Mouse (Mus musculus) bone marrow, adult 2 months (tissue): ENCODE data around the gene 4930442H23Rik. TPM values are rescaled to one million over a fixed set of nuclear protein-coding genes. Genes with fewer than 3 reads are reported as not detected.

Experiments used
- H3K27ac ChIP-seq: fragments of 200-500 bp; 2 replicates; pipeline ENCODE4 v1.5.1; 2012; ENCODE audit warnings: low read depth, mild to moderate bottlenecking, control low read depth, inconsistent platforms, low read length; ENCODE audit not compliant: control insufficient read depth, poor library complexity, insufficient read depth
- H3K4me1 ChIP-seq: fragments of 200-500 bp; 2 replicates; pipeline ENCODE4 v1.6.1; 2011; ENCODE audit warnings: low read length; ENCODE audit not compliant: control insufficient read depth, insufficient read depth
- H3K4me3 ChIP-seq: fragments of 200-500 bp; replicated peaks from 2 replicates; pipeline ENCODE3; 2011; ENCODE audit warnings: mild to moderate bottlenecking, low read depth, low read length, control low read depth; ENCODE audit not compliant: control insufficient read depth
- CTCF ChIP-seq: fragments of 200-500 bp; IDR thresholded peaks from 2 replicates; pipeline ENCODE4 v1.5.1; 2011; ENCODE audit warnings: low read length, control low read depth; ENCODE audit not compliant: control insufficient read depth, insufficient read depth
- POLR2A ChIP-seq: fragments of 200-500 bp; IDR thresholded peaks from 2 replicates; pipeline ENCODE4 v1.6.1; 2011; ENCODE audit warnings: low read depth, mild to moderate bottlenecking, control low read depth, low read length, borderline replicate concordance; ENCODE audit not compliant: control insufficient read depth
- WGBS: fragments of 180-500 bp; shearing (Covaris S2); methylation state at CpG from one replicate; pipeline ENCODE4 v1.1.7; 2018; 5-methylcytosine and 5-hydroxymethylcytosine counted together
- polyA plus RNA-seq: library from polyadenylated mRNA; stranded (reverse); fragments of >200 nt; gene quantifications from 2 replicates; pipeline ENCODE4 v1.2.4, GENCODE M21; 2011; ENCODE audit warnings: low replicate concordance; ENCODE audit not compliant: missing spikeins, insufficient read depth, insufficient read length

Gene 4930442H23Rik
- polyA plus RNA-seq, 1 experiment: not detected

DNA sequence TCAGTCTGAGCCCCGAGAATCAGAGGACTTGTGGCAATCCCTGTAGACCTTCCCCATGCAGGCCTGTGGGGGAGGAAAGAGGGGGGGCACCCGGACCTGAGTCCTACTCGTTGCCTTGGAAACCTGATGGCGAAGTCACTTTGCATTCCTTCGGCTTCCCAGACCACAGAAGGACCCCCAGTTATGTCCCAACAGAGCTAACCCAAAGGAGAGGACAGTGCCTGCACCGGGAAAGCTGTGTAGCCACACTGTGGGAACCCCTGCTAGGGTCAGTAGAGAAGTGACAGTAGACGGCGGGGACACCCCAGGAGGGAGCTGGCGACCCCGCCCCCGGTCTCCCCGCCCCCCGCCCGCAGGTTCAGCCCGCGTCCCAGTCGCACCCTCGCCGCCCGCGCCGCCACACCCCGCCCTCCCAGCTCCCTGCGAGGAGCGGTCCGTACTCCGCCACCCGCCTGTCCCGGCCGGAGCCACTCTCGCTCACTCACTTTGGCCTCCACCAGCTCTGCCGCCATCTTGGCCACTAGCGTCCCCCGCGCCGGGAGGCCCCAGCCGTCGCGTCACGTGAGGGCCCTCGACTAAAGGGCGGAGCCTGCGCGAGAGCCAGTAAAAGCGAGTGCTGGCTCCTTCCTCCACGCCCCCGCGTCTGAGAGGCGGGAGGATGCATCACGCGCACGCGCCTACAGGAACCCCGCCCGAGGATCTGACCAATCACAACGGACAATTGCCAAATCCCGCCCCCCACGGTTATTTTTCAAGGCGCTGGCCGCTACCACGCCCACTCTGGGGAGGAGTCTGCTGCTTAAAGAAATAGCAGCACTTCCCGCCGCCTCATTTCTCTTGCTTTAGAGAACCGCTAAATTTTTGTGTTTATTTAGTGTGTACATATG, 16.2 kb downstream of the 4930442H23Rik start, which contains the start of gene Pias4:
TSS of gene Pias4 (minus strand) at position 724 of the 887 bp plus-strand sequence.
- Histone ChIP-seq H3K27ac (peak within 1 kb of the TSS; percentile 85), H3K4me3 (peak within 1 kb of the TSS; percentile 68), H3K4me1 (peaks cover 2% of the 10 kb centered on the region)
- TF ChIP-seq CTCF: no peak
- TF ChIP-seq POLR2A: peak; percentile 92
- under 1% methylated on average over 64 of the region's 64 CpGs for WGBS

DNA sequence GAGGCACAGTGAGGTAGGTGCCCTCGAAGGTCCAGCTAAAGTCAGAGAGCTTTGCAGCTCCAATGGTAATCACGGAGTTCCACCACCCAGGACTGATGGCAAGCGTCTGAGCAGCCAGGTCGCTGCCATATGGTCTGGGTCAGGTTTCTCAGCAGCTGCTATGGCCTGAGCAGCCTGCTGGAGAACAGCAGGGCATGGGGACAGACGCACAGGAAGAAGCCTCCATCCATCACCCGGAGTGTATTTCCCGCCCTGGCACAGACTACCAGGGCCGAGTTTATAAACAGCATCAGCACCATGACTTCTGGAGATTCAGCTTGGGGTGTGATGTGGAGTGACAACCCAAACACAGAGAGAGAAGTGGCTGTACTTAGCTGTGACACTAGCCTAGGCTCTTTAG, 18.5 kb downstream of the 4930442H23Rik start:
- TF ChIP-seq CTCF (no peak), POLR2A (no peak)
- H3K4me1 ChIP-seq: peaks cover 2% of the 10 kb centered on the region
- WGBS: 89% methylated on average over 8 of the region's 8 CpGs
- no peak overlapping the region for H3K4me3 ChIP-seq
- H3K27ac ChIP-seq: no peak overlapping the region

DNA sequence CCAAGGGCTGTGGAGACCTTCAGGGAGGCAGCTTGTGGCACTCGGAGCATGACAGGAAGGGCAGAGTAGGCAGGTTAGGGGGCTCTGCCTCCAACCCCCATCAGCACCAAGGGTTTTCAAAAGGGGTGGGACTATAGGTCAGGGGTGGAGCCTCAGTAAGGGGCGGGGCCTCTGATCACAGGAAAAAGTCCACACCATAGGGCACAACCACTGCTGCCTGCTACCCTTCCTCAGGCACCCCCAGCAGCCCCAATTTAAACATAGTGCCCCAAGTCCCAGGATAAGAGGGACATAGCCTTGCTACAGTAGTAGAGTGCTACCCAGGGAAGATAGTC, 21.4 kb downstream of the 4930442H23Rik start:
- WGBS: 36% methylated on average over 2 of the region's 2 CpGs
- TF ChIP-seq POLR2A (no peak), CTCF (no peak)
- Histone ChIP-seq H3K27ac (peak overlapping the region; percentile 55; the same call in 1 of the 2 replicates), H3K4me1 (peaks cover 2% of the 10 kb centered on the region), H3K4me3 (no peak overlapping the region)

DNA sequence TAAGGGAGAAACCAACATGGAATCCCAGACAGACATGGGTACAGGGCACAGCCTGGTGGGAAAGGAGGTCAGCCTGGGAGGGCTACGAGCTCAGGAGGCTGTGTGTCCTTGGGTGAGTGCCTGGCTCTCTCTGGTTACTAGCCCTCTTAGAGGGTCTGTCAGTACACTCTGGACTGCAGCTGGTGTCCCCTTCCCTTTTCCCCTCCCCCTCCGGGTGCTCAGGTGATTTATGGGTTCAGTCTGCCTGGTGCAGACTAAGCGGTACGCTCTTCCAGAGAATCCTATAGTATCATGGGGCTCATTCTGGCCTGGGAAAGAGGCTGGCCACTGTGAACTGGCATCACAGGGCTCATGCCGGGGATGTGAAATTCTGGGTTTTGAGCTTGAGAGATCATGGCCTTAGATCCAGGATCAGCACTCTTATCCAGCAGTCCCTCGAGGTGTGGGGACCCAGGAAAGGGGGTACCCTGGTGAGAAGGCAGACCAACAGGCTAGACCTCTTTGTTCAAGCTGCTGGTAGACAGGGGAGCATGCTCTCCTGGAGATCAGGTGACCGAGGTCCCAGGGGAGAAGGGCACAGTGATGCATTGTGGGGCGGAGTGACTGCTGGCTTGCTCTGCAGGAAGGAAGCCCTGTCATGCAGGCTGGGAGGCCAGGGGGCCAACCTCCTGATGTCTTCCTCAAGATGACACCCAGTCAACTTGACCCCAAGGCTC, 21.9 kb downstream of the 4930442H23Rik start:
- Histone ChIP-seq H3K27ac (0 out of 2 replicates have a peak overlapping the region, but pooled peaks have one; percentile 55), H3K4me1 (peaks cover 2% of the 10 kb centered on the region), H3K4me3 (no peak overlapping the region)
- 67% methylated on average over 8 of the region's 8 CpGs for WGBS
- TF ChIP-seq CTCF: no peak
- no peak for TF ChIP-seq POLR2A

DNA sequence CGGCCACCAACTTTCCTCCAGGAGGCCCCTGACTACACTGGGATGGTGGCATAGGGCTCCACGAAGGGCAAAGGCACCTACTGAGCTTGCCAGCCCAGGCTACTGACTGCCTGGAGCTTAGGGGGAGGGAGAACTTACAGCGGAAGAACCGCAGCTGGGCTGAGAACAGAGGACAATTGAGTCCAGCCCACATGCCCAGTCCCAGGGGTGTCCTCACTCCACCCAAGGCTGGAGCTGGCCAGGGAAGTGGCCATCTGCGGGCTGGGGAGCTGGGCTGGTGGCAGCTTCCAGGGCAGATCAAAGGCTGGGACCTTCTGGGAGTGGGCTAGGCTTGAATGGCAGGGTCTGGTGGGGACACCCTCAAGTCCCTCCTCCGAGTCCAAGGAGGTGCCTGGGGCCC, 28.9 kb downstream of the 4930442H23Rik start:
- Histone ChIP-seq H3K27ac (no peak overlapping the region), H3K4me3 (no peak overlapping the region), H3K4me1 (no peaks in the 10 kb centered on the region)
- 88% methylated on average over 6 of the region's 6 CpGs for WGBS
- TF ChIP-seq POLR2A (no peak), CTCF (no peak)

DNA sequence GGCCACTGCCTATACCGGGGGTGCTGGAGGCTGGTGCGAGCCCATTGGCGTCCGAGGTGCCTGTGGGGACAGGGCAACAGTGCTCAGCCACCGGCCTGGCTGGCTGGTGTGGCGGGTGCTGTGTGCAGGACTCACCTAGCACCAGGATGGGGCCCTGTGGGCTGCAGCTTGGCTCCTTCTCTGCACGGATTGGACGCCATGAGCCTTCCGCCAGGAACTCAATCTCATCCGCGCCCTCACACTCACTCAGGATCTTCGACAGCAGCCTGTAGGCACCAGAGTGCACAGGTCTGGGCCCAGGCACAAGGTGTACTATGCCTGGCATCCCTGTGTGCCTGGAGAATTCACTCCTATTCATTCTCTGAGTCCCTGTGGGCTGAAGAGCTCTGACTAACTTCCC, 29.3 kb downstream of the 4930442H23Rik start:
- Histone ChIP-seq H3K4me3 (no peak overlapping the region), H3K4me1 (no peaks in the 10 kb centered on the region), H3K27ac (no peak overlapping the region)
- TF ChIP-seq CTCF (no peak), POLR2A (no peak)
- 94% methylated on average over 12 of the region's 12 CpGs for WGBS

DNA sequence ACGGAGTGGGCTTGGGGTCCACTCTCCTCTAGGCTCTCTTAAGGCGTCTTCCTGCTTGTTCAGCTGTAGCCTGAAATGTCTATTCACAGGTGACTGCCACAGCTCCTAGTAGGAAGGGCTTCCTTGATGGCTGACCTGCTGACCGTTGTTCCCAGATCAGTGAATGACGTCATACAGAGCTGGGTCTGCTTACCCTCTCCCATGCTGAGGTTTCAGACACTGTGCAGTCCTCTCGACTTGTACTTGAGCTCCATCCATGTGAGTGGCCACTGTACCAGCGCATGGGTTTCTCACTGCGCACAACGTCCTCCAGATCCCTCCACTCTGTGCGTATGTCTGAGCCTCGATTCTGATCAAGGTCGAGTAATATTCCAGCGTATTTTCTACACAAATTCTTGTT, 31.0 kb downstream of the 4930442H23Rik start:
- Histone ChIP-seq H3K4me3 (no peak overlapping the region), H3K27ac (no peak overlapping the region), H3K4me1 (no peaks in the 10 kb centered on the region)
- WGBS: 71% methylated on average over 12 of the region's 12 CpGs
- TF ChIP-seq POLR2A: no peak
- no peak for TF ChIP-seq CTCF

DNA sequence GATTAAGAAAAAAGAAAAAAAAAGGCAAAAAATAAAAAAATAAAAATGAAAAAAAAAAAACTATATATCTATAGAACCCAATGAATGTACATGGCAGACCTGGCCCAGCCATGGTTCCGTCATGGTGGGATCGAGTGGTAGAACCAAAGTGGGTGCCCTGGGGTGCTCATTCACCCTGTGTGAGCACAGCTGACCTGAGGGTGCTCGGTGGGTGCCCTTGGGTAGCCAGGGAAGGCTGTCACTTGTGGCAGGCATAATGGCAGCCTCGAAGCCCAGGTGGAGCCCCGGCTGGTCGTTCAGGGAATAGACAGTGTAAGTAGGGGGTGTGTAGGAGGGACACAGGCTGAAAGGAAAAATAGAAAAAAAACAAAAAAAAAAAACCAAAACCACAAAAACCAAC, 32.4 kb downstream of the 4930442H23Rik start:
- TF ChIP-seq CTCF (no peak), POLR2A (no peak)
- 60% methylated on average over 6 of the region's 6 CpGs for WGBS
- H3K4me1 ChIP-seq: no peaks in the 10 kb centered on the region

DNA sequence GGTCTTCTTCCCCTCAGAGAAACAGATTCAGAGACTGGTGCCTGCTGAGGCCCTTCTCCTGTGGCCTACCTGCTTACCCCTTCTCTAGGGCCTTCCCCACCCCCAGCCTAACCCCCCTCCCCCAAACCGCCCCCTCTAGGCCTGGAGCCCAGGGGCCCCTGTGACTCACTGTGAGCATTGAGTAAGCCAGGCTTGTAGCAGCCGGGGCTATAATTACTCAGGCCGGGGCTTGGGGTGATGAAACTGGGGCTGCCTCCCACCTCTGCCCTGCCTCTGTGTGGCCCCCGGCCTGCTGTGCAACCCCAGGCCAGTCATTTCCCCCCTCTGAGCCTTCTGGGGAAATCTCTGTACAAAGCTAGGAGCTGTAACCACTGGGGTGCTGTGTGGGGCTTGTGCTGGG, 37.4 kb downstream of the 4930442H23Rik start:
- 57% methylated on average over 4 of the region's 4 CpGs for WGBS
- no peak overlapping the region for H3K4me3 ChIP-seq
- 0 out of 2 replicates have a peak overlapping the region, but pooled peaks have one; percentile 7 for H3K27ac ChIP-seq
- TF ChIP-seq CTCF (no peak), POLR2A (no peak)
- H3K4me1 ChIP-seq: peaks cover 5% of the 10 kb centered on the region

More for the DNA sequence above, 32.4 kb downstream of the 4930442H23Rik start:
- no peak overlapping the region for H3K4me3 ChIP-seq
- H3K27ac ChIP-seq: no peak overlapping the region
